Mouse (Mus musculus) cerebellum, postnatal 10 days (tissue): ENCODE data around the gene Mrgprb1.
"Not testable (repeated sequence)": the region's sequence is repeated elsewhere in the genome, so short reads cannot be mapped to it uniquely, and the experiment has no call there.

Experiments
- DNase-seq, 2 experiments: peaks; one replicate each; pipeline ENCODE4 v3.0.0; 2021; ENCODE audit warnings: mixed read lengths in 2 of 2

The Mrgprb1 gene

GRCm38 (mm10) chr7:48456242-48456641 is at the start of gene Mrgprb1:
Gene Mrgprb1 (minus strand): TSS chr7:48456342.
- DNase-seq = no peak

DNA sequence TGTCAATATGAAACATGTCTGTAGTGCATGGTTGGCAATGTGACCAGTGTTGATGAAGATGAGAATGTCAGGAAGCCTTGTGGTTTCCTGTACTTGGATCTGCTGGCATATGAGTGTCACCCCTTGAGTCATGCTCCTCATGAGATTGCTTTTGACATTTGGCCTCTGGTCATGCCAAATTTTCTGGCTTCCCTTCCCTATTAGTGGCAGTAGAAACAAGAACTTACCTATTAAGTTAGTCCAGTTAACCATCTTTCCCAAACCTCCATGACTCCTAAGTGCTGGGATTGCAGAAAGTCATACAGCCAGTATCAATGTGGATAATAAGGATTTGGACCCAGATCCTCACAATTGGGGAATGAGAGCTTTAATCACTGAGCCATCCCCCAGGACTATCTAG is 43.1 kb upstream of the Mrgprb1 start, which contains the start of gene Mrgprx2:
Gene Mrgprx2 (minus strand): TSS at position 101 of the 400 bp plus-strand sequence.
- DNase-seq = no peak

DNA sequence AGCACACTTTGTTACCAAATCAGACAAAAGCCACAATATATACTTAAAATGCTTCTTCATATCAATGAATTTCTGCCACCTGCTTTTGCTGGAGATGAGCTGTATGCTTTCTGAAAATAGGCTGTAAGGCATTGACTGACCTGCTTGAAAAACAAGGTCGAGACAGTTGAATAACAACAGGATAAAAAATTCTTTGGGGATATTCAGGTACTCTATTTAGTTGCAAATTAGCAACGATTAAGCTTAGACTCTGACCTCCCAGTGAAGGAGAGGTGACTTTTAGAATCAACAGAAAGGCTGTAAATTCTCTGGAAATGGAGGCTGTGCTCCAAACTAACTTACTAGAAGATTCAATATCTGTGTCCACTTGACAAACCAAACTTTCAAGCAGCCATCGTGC is 19.6 kb downstream of the Mrgprb1 start:
- DNase-seq = no peak

GRCm38 (mm10) chr7:48435936-48436335 is 20.2 kb downstream of the Mrgprb1 start:
- DNase-seq = not testable (repeated sequence)
